Mouse (Mus musculus) lung, postnatal 0 days (tissue): ENCODE results near the gene Anks1.

Experiments
- CTCF ChIP-seq: IDR thresholded peaks from 2 replicates; pipeline ENCODE4 v1.5.1; 2016; ENCODE audit warnings: antibody characterized with exemption, mild to moderate bottlenecking
- EP300 ChIP-seq: IDR thresholded peaks from 2 replicates; pipeline ENCODE4 v1.6.1; 2016; ENCODE audit warnings: antibody characterized with exemption, mild to moderate bottlenecking, control low read depth

- no peak for TF ChIP-seq CTCF
- TF ChIP-seq EP300, result no peak
These were observed 57.0 kb downstream of the Anks1 start for GRCm38 (mm10) chr17:27966056-27966455.
